Mouse (Mus musculus): Measurements from ENCODE around the gene Tex28. TPM values are rescaled to one million over a fixed set of nuclear protein-coding genes. Genes with fewer than 3 reads are reported as not detected.

The Tex28 gene
- polyA plus RNA-seq, 1 experiment from 2014 or later = not detected

GRCm38 (mm10) chrX:74105916-74106315, 61.7 kb downstream of the Tex28 start:
- H3K9me3 ChIP-seq (ENCODE audit: control insufficient read depth, low read length) = no peaks in the 10 kb centered on the region
- no peak overlapping the region for H3K4me3 ChIP-seq (ENCODE audit: low read depth, low read length)
- DNase-seq (ENCODE audit: low spot score) (no peak), ATAC-seq (ENCODE audit: low read depth) (no peak)
- no peak overlapping the region for H3K27ac ChIP-seq (replicated peaks; ENCODE audit: low read depth, low read length)
- no peaks in the 10 kb centered on the region for H3K27me3 ChIP-seq (replicated peaks; ENCODE audit: control insufficient read depth, insufficient read depth, low read length)
- H3K4me1 ChIP-seq (ENCODE audit: control insufficient read depth, insufficient read depth, low read length) = no peaks in the 10 kb centered on the region
- WGBS = 55% methylated on average over 2 of the region's 2 CpGs
- no peak overlapping the region for H3K4me2 ChIP-seq (ENCODE audit: low read depth, low read length)
- no peak overlapping the region for H3K9ac ChIP-seq (ENCODE audit: low read depth, low read length)
- H3K36me3 ChIP-seq (ENCODE audit: control insufficient read depth, insufficient read depth, low read length) = no peaks in the 10 kb centered on the region

GRCm38 (mm10) chrX:74103457-74104188, 64.0 kb downstream of the Tex28 start:
- no peaks in the 10 kb centered on the region for H3K4me1 ChIP-seq (ENCODE audit: control insufficient read depth, insufficient read depth, low read length)
- H3K4me2 ChIP-seq (ENCODE audit: low read depth, low read length) = no peak overlapping the region
- H3K27ac ChIP-seq (replicated peaks; ENCODE audit: low read depth, low read length) = no peak overlapping the region
- WGBS = 54% methylated on average over 4 of the region's 4 CpGs
- no peak for ATAC-seq (ENCODE audit: low read depth)
- no peak overlapping the region for H3K9ac ChIP-seq (ENCODE audit: low read depth, low read length)
- H3K27me3 ChIP-seq (replicated peaks; ENCODE audit: control insufficient read depth, insufficient read depth, low read length) = no peaks in the 10 kb centered on the region; the same call in 1 of the 2 replicates
- DNase-seq (ENCODE audit: low spot score) = peak; percentile 0
- H3K4me3 ChIP-seq (ENCODE audit: low read depth, low read length) = no peak overlapping the region
- H3K36me3 ChIP-seq (ENCODE audit: control insufficient read depth, insufficient read depth, low read length) = no peaks in the 10 kb centered on the region
- H3K9me3 ChIP-seq (ENCODE audit: control insufficient read depth, low read length) = no peaks in the 10 kb centered on the region

Other genes starting within 250 kb of the Tex28 start
- 2.3 and 4.5 TPM in 2 replicates for gene Arhgap4, start 246.0 kb downstream of the Tex28 start, polyA plus RNA-seq (2014; fragmentation: Nextera tagmentation; extraction: Ambion mirVana)
- gene Naa10, start 245.9 kb downstream of the Tex28 start, polyA plus RNA-seq (2014; fragmentation: Nextera tagmentation; extraction: Ambion mirVana) = 102 and 110 TPM in 2 replicates
- gene Renbp, start 237.0 kb downstream of the Tex28 start, polyA plus RNA-seq (2014; fragmentation: Nextera tagmentation; extraction: Ambion mirVana) = 36.1 and 38.1 TPM in 2 replicates
- 60.2 and 63.6 TPM in 2 replicates for gene Hcfc1, start 201.5 kb downstream of the Tex28 start, polyA plus RNA-seq (2014; fragmentation: Nextera tagmentation; extraction: Ambion mirVana)
- 43.3 and 48.2 TPM in 2 replicates for gene Irak1, start 143.9 kb downstream of the Tex28 start, polyA plus RNA-seq (2014; fragmentation: Nextera tagmentation; extraction: Ambion mirVana)
- not detected in 2 replicates for gene Opn1mw, start 40.4 kb downstream of the Tex28 start, polyA plus RNA-seq (2014; fragmentation: Nextera tagmentation; extraction: Ambion mirVana)
- gene Mecp2, start 32.5 kb downstream of the Tex28 start, polyA plus RNA-seq (2014; fragmentation: Nextera tagmentation; extraction: Ambion mirVana) = 10.4 and 11.3 TPM in 2 replicates
- not detected in 2 replicates for gene Tktl1, start 9.4 kb upstream of the Tex28 start, polyA plus RNA-seq (2014; fragmentation: Nextera tagmentation; extraction: Ambion mirVana)
- gene Flna, start 82.0 kb upstream of the Tex28 start, polyA plus RNA-seq (2014; fragmentation: Nextera tagmentation; extraction: Ambion mirVana) = 284 and 324 TPM in 2 replicates
- 26.1 and 26.9 TPM in 2 replicates for gene Emd, start 86.8 kb upstream of the Tex28 start, polyA plus RNA-seq (2014; fragmentation: Nextera tagmentation; extraction: Ambion mirVana)
- 898 and 935 TPM in 2 replicates for gene Rpl10, start 103.0 kb upstream of the Tex28 start, polyA plus RNA-seq (2014; fragmentation: Nextera tagmentation; extraction: Ambion mirVana)
- 61.5 and 63.1 TPM in 2 replicates for gene Taz, start 114.1 kb upstream of the Tex28 start, polyA plus RNA-seq (2014; fragmentation: Nextera tagmentation; extraction: Ambion mirVana)
- gene Dnase1l1, start 114.5 kb upstream of the Tex28 start, polyA plus RNA-seq (2014; fragmentation: Nextera tagmentation; extraction: Ambion mirVana) = 16.5 and 19.3 TPM in 2 replicates
- 138 and 143 TPM in 2 replicates for gene Atp6ap1, start 129.3 kb upstream of the Tex28 start, polyA plus RNA-seq (2014; fragmentation: Nextera tagmentation; extraction: Ambion mirVana)
- gene Gdi1, start 137.2 kb upstream of the Tex28 start, polyA plus RNA-seq (2014; fragmentation: Nextera tagmentation; extraction: Ambion mirVana) = 156 and 180 TPM in 2 replicates
- 45.6 and 47.9 TPM in 2 replicates for gene Fam50a, start 145.2 kb upstream of the Tex28 start, polyA plus RNA-seq (2014; fragmentation: Nextera tagmentation; extraction: Ambion mirVana)
- gene Plxna3, start 161.2 kb upstream of the Tex28 start, polyA plus RNA-seq (2014; fragmentation: Nextera tagmentation; extraction: Ambion mirVana) = 18.0 and 19.7 TPM in 2 replicates
- gene Lage3, start 185.8 kb upstream of the Tex28 start, polyA plus RNA-seq (2014; fragmentation: Nextera tagmentation; extraction: Ambion mirVana) = 94.0 and 104 TPM in 2 replicates
- 78.8 and 83.5 TPM in 2 replicates for gene Ubl4a, start 205.4 kb upstream of the Tex28 start, polyA plus RNA-seq (2014; fragmentation: Nextera tagmentation; extraction: Ambion mirVana)
- 21.4 and 22.5 TPM in 2 replicates for gene Slc10a3, start 205.5 kb upstream of the Tex28 start, polyA plus RNA-seq (2014; fragmentation: Nextera tagmentation; extraction: Ambion mirVana)
- gene Fam3a, start 225.4 kb upstream of the Tex28 start, polyA plus RNA-seq (2014; fragmentation: Nextera tagmentation; extraction: Ambion mirVana) = 38.4 and 43.0 TPM in 2 replicates
- 20.7 and 25.4 TPM in 2 replicates for gene Ikbkg, start 225.5 kb upstream of the Tex28 start, polyA plus RNA-seq (2014; fragmentation: Nextera tagmentation; extraction: Ambion mirVana)

All from embryonic facial prominence, embryonic 14.5 days (tissue).